Mouse (Mus musculus) stomach, postnatal 0 days (tissue): ENCODE measurements at regions not wholly inside any gene's neighbourhood (a gene's known extent, or its start where the extent isn't known, plus 50 kb on each side); places are given as distances from the start of the nearest gene placed in this dataset.

Source experiments
- CTCF ChIP-seq: IDR thresholded peaks from 2 replicates; pipeline ENCODE4 v1.5.1; 2016; ENCODE audit warnings: antibody characterized with exemption, low read depth, mild to moderate bottlenecking, moderate library complexity
- EP300 ChIP-seq: optimal IDR thresholded peaks from 2 replicates; pipeline ENCODE3; 2016; ENCODE audit warnings: antibody characterized with exemption

- TF ChIP-seq CTCF (no peak), EP300 (no peak)
These were observed 89.2 kb upstream of the Irf2bp2 start for GRCm38 (mm10) chr8:126682817-126683554.
